Mouse (Mus musculus) liver, adult 10 weeks (tissue): ENCODE data around the gene Plxdc1. TPM values are rescaled to one million over a fixed set of nuclear protein-coding genes. Genes with fewer than 3 reads are reported as not detected.

Source experiments
- polyA plus RNA-seq: library from polyadenylated mRNA; stranded (reverse); fragments of 350-450 nt; fragmentation: Illumina TruSeq; extraction: RNeasy Lipid Tissue Mini Kit (QIAGEN cat#74804); gene quantifications from one replicate; pipeline ENCODE4 v1.2.3, GENCODE M21; 2014; ENCODE audit warnings: low read depth, low replicate concordance

Gene Plxdc1
- polyA plus RNA-seq, result not detected

DNA sequence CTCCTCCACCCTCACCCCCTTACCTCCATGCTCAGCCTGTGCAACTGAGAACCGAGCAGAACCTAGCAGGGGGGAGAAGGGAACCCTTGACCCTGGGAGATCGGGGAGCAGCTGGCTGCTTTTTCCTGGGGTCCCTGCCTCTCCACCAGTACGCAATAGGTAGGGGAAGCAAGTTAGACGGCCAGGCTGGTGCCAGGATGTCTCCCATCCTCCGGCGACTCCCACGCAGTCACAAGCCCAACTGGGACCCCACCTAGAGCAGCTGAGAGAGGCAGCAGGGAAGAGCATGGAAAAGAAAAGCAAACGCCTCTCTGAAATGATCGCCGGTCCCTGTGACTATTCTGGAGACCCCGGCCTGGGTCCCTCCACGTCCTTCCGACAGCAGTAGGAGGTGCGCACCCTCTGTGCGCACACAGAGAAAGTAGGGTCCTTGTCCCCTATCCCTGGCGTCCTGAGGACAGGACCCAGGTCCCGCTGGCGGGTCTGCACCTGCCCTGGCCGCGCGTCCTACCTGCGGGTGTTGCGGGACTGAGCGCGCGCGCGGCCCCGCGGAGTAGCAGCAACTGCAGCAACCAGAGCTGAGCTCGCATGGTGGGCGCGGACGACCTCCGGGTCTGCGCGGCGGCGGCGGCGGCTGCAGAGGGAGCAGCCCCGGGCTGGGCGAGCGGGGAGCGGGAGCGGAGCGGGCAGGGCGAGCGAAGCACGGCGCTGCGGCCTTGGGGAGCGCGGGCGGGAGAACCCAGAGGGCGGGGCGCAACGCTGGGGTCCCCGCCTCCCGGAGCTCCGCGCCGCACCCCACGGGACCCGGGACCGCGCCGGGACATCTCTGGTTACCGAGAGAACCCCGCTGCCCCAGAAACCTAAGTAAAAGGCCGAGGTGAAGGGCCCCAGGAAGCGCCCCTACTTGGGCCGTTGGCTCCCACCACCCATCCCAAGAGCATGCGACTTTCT lies at the start of gene Plxdc1:
Gene Plxdc1 (minus strand): TSS at position 718 of the 951 bp plus-strand sequence.

DNA sequence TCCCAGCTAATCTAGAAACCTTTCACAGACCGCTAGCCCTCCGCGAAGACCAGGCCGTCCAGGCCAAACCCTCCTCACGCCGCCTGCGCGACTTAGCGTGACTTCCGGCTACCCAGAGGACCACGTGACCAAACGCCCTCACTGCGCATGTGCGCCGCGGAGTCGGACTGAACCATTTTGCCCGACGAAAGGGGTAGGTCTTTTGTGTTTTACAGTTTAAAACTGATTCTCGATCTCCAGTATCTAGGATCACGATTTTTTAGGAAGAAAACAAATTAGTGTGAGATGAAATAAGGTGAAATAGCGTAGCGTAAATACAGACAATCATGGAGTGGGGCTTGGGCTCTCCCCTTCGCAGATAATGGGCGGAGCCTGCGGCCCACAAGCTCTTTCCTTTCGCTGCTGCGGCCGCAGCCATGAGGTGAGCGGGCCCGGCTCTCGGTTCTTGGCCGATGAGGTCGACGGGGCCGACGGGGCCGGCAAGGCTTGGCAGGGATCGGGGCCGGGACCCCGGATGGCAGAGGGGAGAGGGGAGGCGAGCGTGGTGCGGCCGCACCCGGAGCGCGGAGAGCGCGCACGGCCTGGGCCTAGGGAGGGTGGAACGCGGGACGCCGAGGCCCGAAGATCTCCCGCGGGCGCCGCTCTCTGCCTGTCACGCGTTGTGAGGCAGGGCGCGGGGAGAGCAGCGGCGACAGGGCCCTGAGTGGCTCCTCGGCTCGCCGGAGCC lies 40.5 kb upstream of the Plxdc1 start, which contains the start of gene Rpl19:
Gene Rpl19 (plus strand): TSS at position 141 of the 727 bp plus-strand sequence.

DNA sequence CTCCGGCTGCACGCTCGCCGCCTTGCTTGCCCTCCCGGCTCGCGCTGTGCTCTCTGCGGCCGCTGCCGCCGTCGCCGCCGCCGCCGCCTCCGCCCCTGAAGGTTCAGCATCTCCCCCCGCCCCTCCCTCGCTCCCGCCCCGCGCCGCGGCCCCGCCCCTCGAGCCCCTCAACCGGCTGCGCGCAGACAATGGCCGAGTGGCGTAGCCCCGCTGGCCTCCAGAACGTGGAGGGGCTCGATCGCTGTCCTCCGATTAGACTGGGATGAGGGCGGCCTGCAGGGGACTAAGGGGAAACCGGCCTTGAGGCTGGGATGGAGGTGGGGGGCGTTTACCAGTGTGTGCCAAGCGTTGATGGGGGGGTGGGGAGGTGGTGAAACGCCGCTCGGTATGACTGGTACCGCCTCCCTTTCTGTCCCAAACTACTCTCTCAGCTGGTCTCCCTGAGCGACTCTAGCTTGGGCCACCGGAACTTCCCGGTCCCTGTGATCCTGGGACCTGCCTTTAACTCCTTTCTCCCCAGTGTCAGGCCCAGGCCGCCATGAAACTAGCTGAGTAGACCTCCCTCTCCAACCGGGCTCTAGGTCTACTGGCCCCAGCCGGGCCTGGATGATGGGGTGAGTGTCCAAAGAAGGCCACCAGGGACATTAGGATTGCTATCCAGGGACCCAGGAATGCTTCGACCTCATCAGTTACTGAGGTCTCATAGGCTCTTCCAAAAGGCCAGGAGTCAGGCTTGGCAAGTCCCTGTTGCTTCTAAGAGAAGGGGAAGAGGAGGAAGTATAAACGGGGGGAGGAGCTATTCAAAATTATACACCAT lies 36.5 kb upstream of the Plxdc1 start, which contains the start of gene Cacnb1:
Gene Cacnb1 (minus strand): TSS at position 480 of the 817 bp plus-strand sequence.

GRCm38 (mm10) chr11:97995564-97996288 lies 9.5 kb upstream of the Plxdc1 start, which contains the start of gene Arl5c:
Arl5c (minus strand) TSS chr11:97996181.

DNA sequence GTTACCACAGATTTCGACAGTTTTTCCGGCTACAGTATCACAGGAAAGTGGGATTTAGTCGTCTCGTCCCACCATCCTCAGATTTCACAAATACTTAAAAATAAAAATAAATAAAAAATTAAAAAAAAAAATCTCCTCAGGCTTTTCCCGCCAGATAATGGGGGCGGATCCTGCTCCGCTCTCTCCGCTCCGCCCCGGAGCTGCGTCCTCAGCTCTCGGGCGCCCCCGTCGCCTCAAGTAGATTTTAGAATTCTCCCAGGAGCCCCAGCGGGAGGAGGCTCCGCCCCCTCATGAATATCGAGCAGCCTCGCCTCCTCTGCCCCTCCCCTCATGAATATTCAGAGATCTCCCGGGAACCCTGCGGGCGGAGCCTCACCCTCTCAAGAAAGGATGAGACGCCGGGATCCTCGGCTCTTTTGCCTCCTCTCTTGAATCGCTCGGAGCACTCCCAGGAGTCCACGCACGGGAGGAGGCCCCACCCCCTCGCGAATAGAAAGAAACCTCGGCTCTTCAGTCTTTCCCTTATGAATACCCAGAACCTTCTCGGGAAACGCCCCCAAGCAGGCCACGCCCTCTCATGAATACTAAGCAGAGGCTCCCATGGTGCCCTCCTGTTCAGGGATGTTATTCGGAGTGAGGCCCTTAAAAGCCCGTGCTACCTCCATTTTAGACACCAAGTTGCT lies 102.2 kb downstream of the Plxdc1 start, which contains the start of gene Fbxo47:
Gene Fbxo47 (minus strand): TSS at position 237 of the 683 bp plus-strand sequence.

Other genes with a start within 250 kb of the Plxdc1 start
- 7.0 TPM for gene Pip4k2b, start 241.7 kb downstream of the Plxdc1 start, polyA plus RNA-seq
- 8.0 TPM for gene Cwc25, start 219.9 kb downstream of the Plxdc1 start, polyA plus RNA-seq
- not detected for gene 1700001P01Rik, start 210.5 kb downstream of the Plxdc1 start, polyA plus RNA-seq
- gene Rpl23, start 204.0 kb downstream of the Plxdc1 start, polyA plus RNA-seq, result 672 TPM
- gene Lasp1, start 187.4 kb downstream of the Plxdc1 start, polyA plus RNA-seq, result 30.9 TPM
- gene B230217C12Rik, start 145.7 kb downstream of the Plxdc1 start, polyA plus RNA-seq, result 0.77 TPM
- gene Fbxo47, start 102.3 kb downstream of the Plxdc1 start, polyA plus RNA-seq, result 0.98 TPM
- gene Arl5c, start 9.7 kb upstream of the Plxdc1 start, polyA plus RNA-seq, result not detected
- gene Cacnb1, start 36.6 kb upstream of the Plxdc1 start, polyA plus RNA-seq, result not detected
- gene Rpl19, start 40.3 kb upstream of the Plxdc1 start, polyA plus RNA-seq, result 93.7 TPM
- gene Stac2, start 67.0 kb upstream of the Plxdc1 start, polyA plus RNA-seq, result not detected
- 11.8 TPM for gene Fbxl20, start 164.0 kb upstream of the Plxdc1 start, polyA plus RNA-seq
- 18.6 TPM for gene Med1, start 206.8 kb upstream of the Plxdc1 start, polyA plus RNA-seq
- gene Cdk12, start 216.6 kb upstream of the Plxdc1 start, polyA plus RNA-seq, result 11.5 TPM